Mouse (Mus musculus) cerebellum, adult 9-10 months (tissue): ENCODE results near the gene Nosip.

Experiments
- DNase-seq: peaks from one replicate; pipeline ENCODE4 v3.0.0; 2022

Nosip gene

DNA sequence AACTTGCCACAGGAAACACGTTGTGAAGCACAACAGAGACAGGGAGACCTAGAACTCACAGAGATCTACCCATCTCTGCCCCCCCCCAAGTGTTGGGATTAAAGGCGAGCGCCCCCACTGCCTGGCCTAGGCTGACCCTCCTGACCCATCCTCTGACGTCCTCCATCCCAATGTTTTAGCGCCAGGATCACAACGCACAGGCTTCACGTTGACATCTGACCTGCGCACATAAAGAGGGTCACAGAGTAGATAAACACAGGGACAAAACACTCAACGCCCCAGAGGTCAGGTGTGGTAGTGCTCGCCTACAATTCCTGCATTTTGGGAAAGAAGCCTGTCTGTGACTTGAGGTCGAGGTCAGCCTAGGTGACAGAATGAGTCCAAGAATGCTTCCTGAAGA lies 25.5 kb upstream of the Nosip start:
- no peak for DNase-seq

GRCm38 (mm10) chr7:45037720-45038361 lies 24.4 kb upstream of the Nosip start:
- no peak for DNase-seq

GRCm38 (mm10) chr7:45038411-45038810 lies 23.8 kb upstream of the Nosip start:
- DNase-seq: no peak

DNA sequence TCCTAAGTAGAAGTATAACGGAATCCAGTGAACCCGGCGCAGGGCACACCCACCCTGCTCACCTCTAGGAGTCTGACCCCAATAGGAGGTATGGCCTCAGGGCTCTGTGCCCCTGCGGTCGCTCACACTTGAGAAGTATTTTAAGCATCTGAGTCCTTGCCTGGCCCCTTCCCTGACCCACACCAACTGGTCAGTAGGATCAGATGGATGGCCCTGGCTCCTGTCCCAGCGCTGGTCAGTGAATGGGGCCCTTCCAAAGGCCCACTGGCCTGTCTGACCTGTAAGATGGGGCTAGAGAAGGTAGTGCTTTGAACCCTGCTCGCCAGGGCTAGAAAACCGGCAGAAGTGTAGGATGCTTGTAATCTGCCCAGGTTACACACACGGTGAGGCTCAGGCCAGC lies 21.4 kb upstream of the Nosip start:
- DNase-seq: no peak

DNA sequence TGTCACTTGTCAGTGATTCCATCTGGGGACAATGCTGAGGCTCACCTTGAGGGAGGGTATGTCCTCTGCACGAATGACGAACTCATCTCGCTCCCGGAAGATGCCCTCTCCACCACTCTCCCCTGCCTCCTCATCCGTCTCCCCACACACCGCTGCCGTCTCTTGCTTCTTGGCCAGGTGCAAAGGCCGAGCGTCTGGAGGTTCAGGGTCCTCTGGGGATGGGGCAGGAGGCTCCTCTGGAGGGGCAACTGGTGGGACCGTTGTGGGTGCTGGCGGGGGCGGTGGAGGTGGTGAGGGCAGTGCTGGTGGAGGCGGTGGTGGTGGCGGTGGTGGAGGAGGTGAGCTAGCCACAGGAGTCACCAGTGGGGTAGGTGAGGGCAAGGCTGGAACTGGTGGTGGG lies 18.9 kb upstream of the Nosip start:
- no peak for DNase-seq

DNA sequence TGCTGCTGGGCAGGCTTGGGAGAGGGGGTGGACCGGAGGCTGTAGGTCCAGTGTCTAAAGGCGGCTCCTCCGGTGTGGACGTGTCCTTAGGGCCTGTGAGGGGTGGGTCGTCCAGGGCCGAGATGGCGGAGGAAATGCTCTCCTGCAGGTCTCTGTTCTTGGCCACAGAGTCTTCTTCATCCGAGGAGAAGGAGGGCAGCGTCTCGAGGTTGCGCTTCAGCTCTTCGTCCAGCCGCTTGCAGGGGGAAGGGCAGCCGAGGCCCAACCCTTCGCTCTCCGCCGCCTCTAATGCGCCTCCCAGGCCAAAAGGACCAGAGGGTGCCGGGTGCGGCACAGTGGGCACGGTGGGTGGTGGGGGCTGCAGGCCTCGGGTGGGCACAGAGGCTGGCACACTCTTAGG lies 16.5 kb upstream of the Nosip start:
- DNase-seq: no peak

- no peak for DNase-seq
Observed at GRCm38 (mm10) chr7:45046853-45047350, 15.3 kb upstream of the Nosip start.

DNA sequence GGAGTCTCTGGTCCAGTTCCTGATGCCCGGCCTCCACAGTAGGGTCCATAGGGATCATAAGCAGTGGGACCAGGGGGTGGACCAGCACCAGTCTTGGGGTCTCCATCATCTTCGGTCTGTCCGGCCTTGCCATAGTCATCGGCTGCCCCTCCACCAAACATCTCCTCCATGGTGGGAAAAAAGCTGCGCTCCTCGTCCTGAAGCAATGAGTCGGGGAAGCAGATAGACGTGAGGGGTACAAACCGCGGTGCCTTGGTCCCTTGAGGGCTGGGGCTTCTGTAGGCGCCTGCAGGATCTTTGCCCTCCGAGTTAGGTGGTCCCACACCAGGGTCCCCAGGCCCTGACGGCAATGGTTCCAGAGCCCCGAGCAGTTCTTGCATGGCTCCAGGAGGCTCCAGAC lies 14.7 kb upstream of the Nosip start:
- DNase-seq: no peak

GRCm38 (mm10) chr7:45048001-45048890 lies 14.0 kb upstream of the Nosip start:
- peak; percentile 50 for DNase-seq

GRCm38 (mm10) chr7:45048923-45049657 lies 13.1 kb upstream of the Nosip start:
- DNase-seq: no peak

- peak; percentile 85 for DNase-seq
Observed at GRCm38 (mm10) chr7:45050945-45051600, 11.2 kb upstream of the Nosip start.

- DNase-seq: peak; percentile 57
Observed at GRCm38 (mm10) chr7:45051601-45051974, 10.6 kb upstream of the Nosip start.

DNA sequence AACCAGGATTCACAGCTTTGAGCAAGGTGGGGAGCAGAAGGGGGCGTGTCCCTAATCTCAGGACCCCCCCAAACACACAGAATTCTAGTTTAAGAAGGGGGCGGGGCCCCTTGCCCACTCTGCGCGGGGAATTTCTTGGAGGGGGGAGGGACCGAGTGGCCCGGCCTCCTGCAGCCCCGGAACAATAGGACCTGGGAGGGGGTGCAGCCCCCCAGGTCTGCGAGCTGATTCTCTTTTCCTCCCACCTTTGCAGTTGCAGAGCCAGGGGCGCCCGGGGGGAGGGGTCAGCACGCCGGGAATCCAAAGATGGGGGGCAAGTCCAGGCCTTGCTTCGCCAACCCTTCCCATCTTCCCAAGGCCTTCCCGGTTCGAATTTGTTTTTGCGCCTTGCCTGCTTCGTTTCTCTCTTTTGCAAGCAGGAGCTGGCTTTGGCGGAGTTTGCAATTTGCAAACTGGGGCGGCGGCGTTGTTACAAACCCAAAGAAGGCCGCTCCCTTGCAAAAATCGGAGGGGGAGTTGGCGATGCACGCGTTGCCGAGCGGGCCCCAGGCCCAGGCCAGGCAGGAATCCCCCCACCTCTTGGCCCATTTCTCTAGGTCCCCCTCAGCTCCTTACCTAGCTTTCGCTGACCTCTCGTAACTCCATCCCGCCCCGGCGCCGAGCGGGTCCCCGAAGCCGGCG lies 9.9 kb upstream of the Nosip start:
- peak; percentile 79 for DNase-seq

- DNase-seq: no peak
Observed at GRCm38 (mm10) chr7:45052862-45053116, 9.4 kb upstream of the Nosip start, which contains the start of gene Prr12. Gene Prr12 (minus strand): TSS chr7:45052881.

- peak; percentile 85 for DNase-seq
Observed at GRCm38 (mm10) chr7:45053117-45053930, 8.9 kb upstream of the Nosip start.

GRCm38 (mm10) chr7:45053931-45054510 lies 8.2 kb upstream of the Nosip start:
- peak; percentile 98 for DNase-seq

DNA sequence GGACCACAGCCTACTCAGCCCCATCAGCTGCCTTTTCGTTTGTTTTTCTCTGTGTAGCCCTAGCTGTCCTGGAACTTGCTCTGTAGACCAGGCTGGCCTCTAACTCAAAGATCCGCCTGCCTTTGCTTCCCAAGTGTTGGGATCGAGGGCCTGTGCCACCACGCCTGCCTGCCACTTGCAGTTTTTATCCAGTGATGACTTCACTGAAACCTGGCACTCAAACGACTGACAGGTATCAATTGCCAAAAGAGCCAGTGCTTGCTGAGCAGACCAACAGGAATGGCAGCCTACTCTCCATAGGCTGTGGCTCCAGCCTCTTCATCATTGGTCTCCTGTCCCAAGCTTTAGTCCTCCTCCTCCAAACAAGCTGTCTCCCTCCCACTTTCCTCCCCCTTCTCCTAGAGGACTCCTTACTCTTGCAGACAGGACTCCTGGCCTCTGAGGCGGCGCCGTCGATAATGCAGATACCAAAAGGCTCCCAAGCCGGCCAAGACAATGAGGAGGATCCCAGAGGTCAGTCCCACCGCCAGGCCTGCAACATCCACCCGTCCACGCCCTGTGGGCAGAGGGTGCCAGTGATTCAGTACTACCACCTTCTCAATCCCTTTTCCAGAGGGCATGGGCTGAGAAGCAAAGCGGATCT lies 5.8 kb upstream of the Nosip start:
- peak; percentile 56 for DNase-seq

DNA sequence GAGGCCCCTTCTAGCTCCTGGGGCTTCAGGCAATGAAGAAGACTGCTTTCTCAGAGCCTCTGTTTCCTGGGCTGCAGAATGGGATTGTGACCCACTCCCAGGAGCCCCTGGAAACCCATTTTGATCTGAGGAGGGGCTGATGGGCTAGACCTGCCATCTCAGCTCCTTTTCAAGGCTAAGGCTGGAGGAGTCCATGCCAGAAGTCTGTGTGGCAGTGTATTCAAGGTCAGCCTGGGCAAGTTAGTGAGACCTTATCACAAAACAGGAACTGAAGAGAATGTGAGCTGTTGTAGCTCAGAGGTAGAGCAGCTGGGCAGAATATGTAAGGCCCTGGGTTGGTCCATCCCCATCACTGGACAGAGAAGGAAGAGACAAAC lies 5.3 kb upstream of the Nosip start:
- DNase-seq: no peak

GRCm38 (mm10) chr7:45058607-45059571 lies 3.3 kb upstream of the Nosip start:
- DNase-seq: no peak
